Mouse (Mus musculus) olfactory bulb, adult 2 months (tissue): ENCODE results near the gene Zwint.

Experiments
- CTCF ChIP-seq: fragments of 200-500 bp; IDR thresholded peaks from 2 replicates; pipeline ENCODE4 v1.5.1; 2012; ENCODE audit warnings: low read depth, mild to moderate bottlenecking, low read length, moderate library complexity; ENCODE audit not compliant: insufficient read depth
- POLR2A ChIP-seq: fragments of 200-500 bp; IDR thresholded peaks from 2 replicates; pipeline ENCODE4 v1.6.1; 2012; ENCODE audit warnings: mild to moderate bottlenecking, low read depth, low read length, moderate library complexity; ENCODE audit not compliant: insufficient read depth

DNA sequence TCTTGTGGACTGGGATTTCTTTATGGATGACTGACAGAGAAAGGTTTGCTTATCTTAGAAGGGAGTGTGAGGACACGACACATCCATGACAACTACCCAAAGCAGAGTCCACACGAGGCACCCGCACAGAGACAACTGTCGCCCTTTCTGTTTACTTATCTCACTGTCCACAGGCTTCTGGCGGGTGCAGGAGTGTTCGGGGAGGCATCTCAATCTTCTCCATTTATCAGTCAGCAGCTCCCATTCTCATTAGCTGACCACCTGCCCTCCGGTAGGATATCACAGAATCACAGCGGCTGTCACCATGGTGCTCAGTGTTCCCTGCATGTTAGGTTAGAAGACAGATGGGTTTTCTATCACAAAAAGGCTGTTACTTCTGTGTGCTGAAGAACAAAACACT, 31.1 kb upstream of the Zwint start:
- TF ChIP-seq CTCF (no peak), POLR2A (no peak)
